Mouse (Mus musculus): ENCODE data around the gene Dcaf8.

Dcaf8 gene

GRCm38 (mm10) chr1:172197146-172197545 is 49.3 kb downstream of the Dcaf8 start:
- no peak for DNase-seq (ENCODE audit: low spot score in 2 of 2)

GRCm38 (mm10) chr1:172197851-172198250 is 50.0 kb downstream of the Dcaf8 start:
- no peak for DNase-seq (ENCODE audit: low spot score in 2 of 2)

- DNase-seq (ENCODE audit: low spot score in 2 of 2): no peak
Measured at GRCm38 (mm10) chr1:172198316-172198715, 50.4 kb downstream of the Dcaf8 start.

- DNase-seq (ENCODE audit: low spot score in 2 of 2): no peak
Measured at GRCm38 (mm10) chr1:172198996-172199395, 51.1 kb downstream of the Dcaf8 start.

- DNase-seq (ENCODE audit: low spot score in 2 of 2): no peak
Measured at GRCm38 (mm10) chr1:172200161-172200560, 52.3 kb downstream of the Dcaf8 start.

GRCm38 (mm10) chr1:172200871-172201447 is 53.1 kb downstream of the Dcaf8 start:
- DNase-seq (ENCODE audit: low spot score in 2 of 2): no peak

- no peak for DNase-seq (ENCODE audit: low spot score in 2 of 2)
Measured at GRCm38 (mm10) chr1:172201967-172202880, 54.3 kb downstream of the Dcaf8 start.

GRCm38 (mm10) chr1:172202894-172203522 is 55.1 kb downstream of the Dcaf8 start:
- DNase-seq (ENCODE audit: low spot score in 2 of 2): no peak

- DNase-seq (ENCODE audit: low spot score in 2 of 2): peak; percentile 35 to 71
Measured at GRCm38 (mm10) chr1:172203566-172203965, 55.7 kb downstream of the Dcaf8 start.

- DNase-seq (ENCODE audit: low spot score in 2 of 2): no peak
Measured at GRCm38 (mm10) chr1:172204033-172204813, 56.3 kb downstream of the Dcaf8 start.

- DNase-seq (ENCODE audit: low spot score in 2 of 2): no peak
Measured at GRCm38 (mm10) chr1:172204814-172205740, 57.2 kb downstream of the Dcaf8 start.

GRCm38 (mm10) chr1:172205741-172206087 is 57.8 kb downstream of the Dcaf8 start:
- DNase-seq (ENCODE audit: low spot score in 2 of 2): no peak

GRCm38 (mm10) chr1:172206141-172206917 is 58.4 kb downstream of the Dcaf8 start, which contains the start of gene Pea15a:
Pea15a (minus strand) TSS chr1:172206804.
- peak; percentile 87 to 89 for DNase-seq (ENCODE audit: low spot score in 2 of 2)

- DNase-seq (ENCODE audit: low spot score in 2 of 2): peak in 1 of 2 experiments; percentile 34
Measured at GRCm38 (mm10) chr1:172207111-172207584, 59.3 kb downstream of the Dcaf8 start.

- DNase-seq (ENCODE audit: low spot score in 2 of 2): no peak
Measured at GRCm38 (mm10) chr1:172212776-172213175, 64.9 kb downstream of the Dcaf8 start.

GRCm38 (mm10) chr1:172213771-172214170 is 65.9 kb downstream of the Dcaf8 start:
- DNase-seq (ENCODE audit: low spot score in 2 of 2): no peak

GRCm38 (mm10) chr1:172214748-172215147 is 66.9 kb downstream of the Dcaf8 start:
- DNase-seq (ENCODE audit: low spot score in 2 of 2): peak in 1 of 2 experiments; percentile 67

- DNase-seq (ENCODE audit: low spot score in 2 of 2): peak; percentile 93 to 94
Measured at GRCm38 (mm10) chr1:172217148-172217547, 69.3 kb downstream of the Dcaf8 start.

- DNase-seq (ENCODE audit: low spot score in 2 of 2): no peak
Measured at GRCm38 (mm10) chr1:172218164-172218910, 70.5 kb downstream of the Dcaf8 start.

Data from heart, adult 9 months (tissue).